ENCODE assay signal across 9 mouse cellular contexts in genomic region chr12:11370056-11370455, GRCm38 (mm10).
DNase-seq lines count a peak whose midpoint lies in the region; ATAC-seq lines count a peak whose summit lies in the region.
"Had no signal": no experiment of that assay in that cellular context is flagged by ENCODE, and none has a peak within 500 bp of the region (broad histone marks: within the 10 kb centered on the region; RNA-seq: fewer than 3 reads in every experiment).

No protein-coding gene starts in this region.

- peak; percentile 37 for DNase-seq in retina, postnatal 1 day
- DNase-seq in retina, embryonic 14.5 days (ENCODE audit: low spot score) = no peak
- DNase-seq in frontal cortex, postnatal 25 days (ENCODE audit: low spot score in 2 of 2) = peak; percentile 40 to 44
- peak; percentile 67 to 69 for DNase-seq in left cerebral cortex, postnatal 36 days (ENCODE audit: low spot score in 2 of 2)
- DNase-seq in skeletal muscle tissue, adult 2 months (ENCODE audit: low read depth, low spot score) = peak; percentile 13
- no peak for DNase-seq in kidney, adult 9 months
- no peak for DNase-seq in embryonic facial prominence, embryonic 10.5 days (ENCODE audit: low spot score)

- no peaks in the 10 kb centered on the region for H3K4me1 ChIP-seq in embryonic facial prominence, embryonic 10.5 days
- H3K4me1 ChIP-seq: liver, embryonic 15.5 days had no signal

- no peak for ATAC-seq in activated CD4-positive, CD25-positive, alpha-beta regulatory T cell, adult 4 months

- H3K4me3 ChIP-seq in embryonic facial prominence, embryonic 10.5 days = no peak overlapping the region
- H3K4me3 ChIP-seq: liver, embryonic 15.5 days had no signal

- H3K36me3 ChIP-seq in embryonic facial prominence, embryonic 10.5 days (replicated peaks) = no peaks in the 10 kb centered on the region
- H3K36me3 ChIP-seq: liver, embryonic 15.5 days had no signal

- no peak overlapping the region for H3K27ac ChIP-seq in embryonic facial prominence, embryonic 10.5 days (replicated peaks)
- H3K27ac ChIP-seq: liver, embryonic 15.5 days had no signal

- WGBS in embryonic facial prominence, embryonic 10.5 days = 72% methylated on average over 4 of the region's 4 CpGs

- no peaks in the 10 kb centered on the region for H3K27me3 ChIP-seq in embryonic facial prominence, embryonic 10.5 days (replicated peaks; ENCODE audit: low read depth, poor library complexity, severe bottlenecking)
- H3K27me3 ChIP-seq: liver, embryonic 15.5 days had no signal

- no peaks in the 10 kb centered on the region for H3K9me3 ChIP-seq in embryonic facial prominence, embryonic 10.5 days
- H3K9me3 ChIP-seq: liver, embryonic 15.5 days had no signal

- intact Hi-C loops in left cerebral cortex, postnatal 36 days (cut with DNase I) = no loop called here

Comparison
In these comparisons a context has a peak if more than half of its experiments do, and no peak if none do; other contexts are left out.
1. DNase-seq: peak in retina, postnatal 1 day (single experiment), frontal cortex, postnatal 25 days (2 of 2), left cerebral cortex, postnatal 36 days (2 of 2) and skeletal muscle tissue, adult 2 months (single experiment); none in retina, embryonic 14.5 days (single experiment), kidney, adult 9 months (single experiment) and embryonic facial prominence, embryonic 10.5 days (single experiment).